In genomic region chr5:143112281-143113246, GRCm38 (mm10) we compare ENCODE assay signal across 8 mouse cellular contexts. TPM values are rescaled to one million over a fixed set of nuclear protein-coding genes. Genes with fewer than 3 reads are reported as not detected.
DNase-seq lines count a peak whose midpoint lies in the region; ATAC-seq and TF ChIP-seq lines count a peak whose summit lies in the region.

TSS of gene Rnf216 (minus strand) at chr5:143112994.

- no peaks in the 10 kb centered on the region for H3K9me3 ChIP-seq in MEL (replicated peaks; ENCODE audit: insufficient read depth, low read length)
- H3K9me3 ChIP-seq in forebrain, postnatal 0 days (ENCODE audit: low read length) = no peaks in the 10 kb centered on the region
- no peaks in the 10 kb centered on the region for H3K9me3 ChIP-seq in lung, embryonic 15.5 days

- peak within 1 kb of the TSS; percentile 72 to 85 for H3K4me3 ChIP-seq in MEL (ENCODE audit: control insufficient read depth in 1 of 2, insufficient read depth in 1 of 2, low read depth in 2 of 2, low read length in 2 of 2)
- H3K4me3 ChIP-seq in cerebellum, adult 2 months (replicated peaks; ENCODE audit: insufficient read depth, low read depth, low read length) = peak within 1 kb of the TSS; percentile 66
- H3K4me3 ChIP-seq in forebrain, postnatal 0 days (ENCODE audit: low read depth, low read length) = peak within 1 kb of the TSS; percentile 99
- peak within 1 kb of the TSS; percentile 70 for H3K4me3 ChIP-seq in lung, embryonic 15.5 days

- peak; percentile 95 for DNase-seq in MEL (ENCODE audit: low read depth, low spot score)
- DNase-seq in cerebellum, adult 2 months = peak; percentile 94 to 95
- DNase-seq in forebrain, postnatal 0 days = peak; percentile 96
- DNase-seq in heart, postnatal 4 days = peak; percentile 96
- DNase-seq in layer of hippocampus, adult 8-10 months (ENCODE audit: low spot score in 2 of 2) = peak; percentile 90 to 96
- peak; percentile 87 for DNase-seq in ovary, adult 18-20 months (ENCODE audit: low spot score)
- peak; percentile 78 for DNase-seq in thymus, postnatal 0 days (ENCODE audit: low spot score)

- TF ChIP-seq RAD21 in MEL (IDR thresholded peaks at IDR 0.05; ENCODE audit: low read depth, low read length) = peak; percentile 34

- H3K36me3 ChIP-seq in MEL (ENCODE audit: control insufficient read depth in 1 of 2, insufficient read depth in 2 of 2, low read length in 2 of 2) = peaks cover 0 to 29% of the 10 kb centered on the region in 2 experiments; a peak in 2 of 4 replicates
- H3K36me3 ChIP-seq in forebrain, postnatal 0 days (ENCODE audit: insufficient read depth) = 0 out of 2 replicates have a peak, but pooled peaks cover 4% of the 10 kb centered on the region
- no peaks in the 10 kb centered on the region for H3K36me3 ChIP-seq in lung, embryonic 15.5 days

- TF ChIP-seq CTCF in MEL (IDR thresholded peaks at IDR 0.05 in 2 of 3, conservative IDR thresholded peaks at IDR 0.05 in 1 of 3; ENCODE audit: control insufficient read depth in 1 of 3, insufficient read depth in 1 of 3, low read depth in 2 of 3, low read length in 3 of 3, poor library complexity in 1 of 3, severe bottlenecking in 1 of 3) = peak; percentile 58 to 85 (median 71)
- peak; percentile 75 for TF ChIP-seq CTCF in cerebellum, adult 2 months (IDR thresholded peaks at IDR 0.05; ENCODE audit: borderline replicate concordance, insufficient read depth, low read depth, low read length)
- peak; percentile 90 for TF ChIP-seq CTCF in forebrain, postnatal 0 days (IDR thresholded peaks at IDR 0.05; ENCODE audit: low read depth)

- peak; percentile 99 for ATAC-seq in forebrain, postnatal 0 days
- ATAC-seq in lung, embryonic 15.5 days (ENCODE audit: borderline replicate concordance, extremely low read depth, low FRiP score, low TSS enrichment) = peak; percentile 94

- no peaks in the 10 kb centered on the region for H3K27me3 ChIP-seq in MEL (ENCODE audit: control insufficient read depth in 1 of 2, insufficient read depth in 2 of 2, low read length in 2 of 2)
- no peaks in the 10 kb centered on the region for H3K27me3 ChIP-seq in cerebellum, adult 2 months (ENCODE audit: control insufficient read depth, insufficient read depth, low read length)
- no peaks in the 10 kb centered on the region for H3K27me3 ChIP-seq in forebrain, postnatal 0 days (ENCODE audit: insufficient read depth, low read length)
- no peaks in the 10 kb centered on the region for H3K27me3 ChIP-seq in lung, embryonic 15.5 days

- H3K79me2 ChIP-seq in MEL (ENCODE audit: control insufficient read depth, insufficient read depth, low read length, poor library complexity) = peaks cover 43% of the 10 kb centered on the region

- TF ChIP-seq POLR2A in MEL (IDR thresholded peaks at IDR 0.05; ENCODE audit: control insufficient read depth in 1 of 2, insufficient read depth in 1 of 2, low read depth in 1 of 2, low read length in 2 of 2, poor library complexity in 1 of 2) = peak; percentile 82 to 97
- peak; percentile 72 for TF ChIP-seq POLR2A in cerebellum, adult 2 months (IDR thresholded peaks at IDR 0.05; ENCODE audit: borderline replicate concordance, insufficient read depth, low read length)

- H3K4me2 ChIP-seq in forebrain, postnatal 0 days (ENCODE audit: low read depth) = peak within 1 kb of the TSS; percentile 88
- H3K4me2 ChIP-seq in lung, embryonic 15.5 days = peak within 1 kb of the TSS; percentile 68

- peak within 1 kb of the TSS; percentile 63 for H3K27ac ChIP-seq in MEL (ENCODE audit: control insufficient read depth, low read depth, low read length)
- H3K27ac ChIP-seq in cerebellum, adult 2 months (ENCODE audit: insufficient read depth, low read length) = peak within 1 kb of the TSS; percentile 19
- H3K27ac ChIP-seq in forebrain, postnatal 0 days (ENCODE audit: low read depth, low read length) = peak within 1 kb of the TSS; percentile 79
- peak within 1 kb of the TSS; percentile 95 for H3K27ac ChIP-seq in lung, embryonic 15.5 days

- TF ChIP-seq EP300 in MEL (IDR thresholded peaks at IDR 0.05; ENCODE audit: low read depth in 1 of 2, low read length in 2 of 2) = no peak; a peak in 1 of 4 replicates

- H3K9ac ChIP-seq in MEL (ENCODE audit: control insufficient read depth, low read depth, low read length, poor library complexity, severe bottlenecking) = peak within 1 kb of the TSS; percentile 91
- H3K9ac ChIP-seq in forebrain, postnatal 0 days = peak within 1 kb of the TSS; percentile 66
- peak within 1 kb of the TSS; percentile 81 for H3K9ac ChIP-seq in lung, embryonic 15.5 days

- peaks cover 13 to 25% of the 10 kb centered on the region in 2 experiments for H3K4me1 ChIP-seq in MEL (ENCODE audit: control insufficient read depth in 1 of 2, insufficient read depth in 2 of 2, low read length in 2 of 2)
- H3K4me1 ChIP-seq in cerebellum, adult 2 months (ENCODE audit: control insufficient read depth, insufficient read depth, low read length) = peaks cover 3% of the 10 kb centered on the region; the same call in 1 of the 2 replicates
- H3K4me1 ChIP-seq in forebrain, postnatal 0 days (ENCODE audit: insufficient read depth) = no peaks in the 10 kb centered on the region
- peaks cover 10% of the 10 kb centered on the region for H3K4me1 ChIP-seq in lung, embryonic 15.5 days

- WGBS in cerebellum, adult 2 months = 1% methylated on average over 108 of the region's 110 CpGs
- 4% methylated on average over 107 of the region's 110 CpGs for WGBS in forebrain, postnatal 0 days
- under 1% methylated on average over 97 of the region's 110 CpGs for WGBS in lung, embryonic 15.5 days

TF ChIP-seq in MEL, 35 proteins besides CTCF, POLR2A, EP300 and RAD21:
- TF ChIP-seq TBP (IDR thresholded peaks at IDR 0.05; ENCODE audit: low read depth, low read length) (peak; percentile 88), ZC3H11A (IDR thresholded peaks at IDR 0.05; ENCODE audit: low read depth, low read length) (no peak), HCFC1 (IDR thresholded peaks at IDR 0.05; ENCODE audit: low read depth, low read length) (peak; percentile 87), CHD1 (IDR thresholded peaks at IDR 0.05; ENCODE audit: low read depth, low read length) (no peak), GABPA (IDR thresholded peaks at IDR 0.05; ENCODE audit: low read depth, low read length) (peak; percentile 78; the same call in 1 of the 2 replicates), TCF12 (IDR thresholded peaks at IDR 0.05; ENCODE audit: low read depth, low read length) (peak; percentile 74), ZKSCAN1 (IDR thresholded peaks at IDR 0.05; ENCODE audit: low read depth, low read length) (no peak), CHD2 (IDR thresholded peaks at IDR 0.05; ENCODE audit: low read length) (no peak), MXI1 (IDR thresholded peaks at IDR 0.05; ENCODE audit: low read depth, low read length) (peak; percentile 29; the same call in 1 of the 2 replicates), SMC3 (IDR thresholded peaks at IDR 0.05; ENCODE audit: low read depth, low read length) (peak; percentile 54), NELFE (IDR thresholded peaks at IDR 0.05; ENCODE audit: low read depth, low read length) (peak; percentile 90), MEF2A (IDR thresholded peaks at IDR 0.05; ENCODE audit: extremely low read depth, insufficient replicate concordance, low read depth, low read length, poor library complexity, severe bottlenecking) (no peak), ZMIZ1 (IDR thresholded peaks at IDR 0.05; ENCODE audit: low read depth, low read length) (peak; percentile 50; the same call in 1 of the 2 replicates), ELF1 (IDR thresholded peaks at IDR 0.05; ENCODE audit: low read depth, low read length) (peak; percentile 93), SIN3A (IDR thresholded peaks at IDR 0.05; ENCODE audit: low read length) (peak; percentile 83), POLR2AphosphoS2 (IDR thresholded peaks at IDR 0.05; ENCODE audit: low read length) (0 out of 2 replicates have a peak, but pooled peaks have one; percentile 64), NRF1 (IDR thresholded peaks at IDR 0.05; ENCODE audit: insufficient read depth, low read depth, low read length, poor library complexity, severe bottlenecking) (peak; percentile 90)

RNA-seq across cellular contexts. Expression of gene Rnf216, which starts in this region (rescaled TPM):
- 16.4 and 17.1 TPM in 2 replicates for total RNA-seq in MEL (2012; rRNA removed)
- 100 to 1,000 TPM in 1 of 2 experiments, 10 to 100 TPM in 1; 30.8 to 123 TPM for polyA plus RNA-seq in MEL (2012; ENCODE audit: insufficient read depth in 1 of 2, insufficient read length in 2 of 2, low read depth in 1 of 2, low replicate concordance in 2 of 2, missing spikeins in 1 of 2)
- 33.8 and 35.6 TPM in 2 replicates for polyA plus RNA-seq in cerebellum, adult 2 months (2012; rRNA removed)
- total RNA-seq in forebrain, postnatal 0 days (2014; rRNA removed) = 35.2 and 41.0 TPM in 2 replicates
- 25.9 and 29.3 TPM in 2 replicates for polyA plus RNA-seq in forebrain, postnatal 0 days (2015; fragmentation: Nextera tagmentation; extraction: Ambion mirVana)
- total RNA-seq in heart, postnatal 4 days (2021) = 10 to 100 TPM; 28.9 to 32.2 TPM
- 10 to 100 TPM; 44.7 to 51.3 (median 47.7) TPM for total RNA-seq in layer of hippocampus, adult 8-10 months (2022)
- polyA plus RNA-seq in lung, embryonic 15.5 days (2015; fragmentation: Nextera tagmentation; extraction: Ambion mirVana) = 33.5 and 37.6 TPM in 2 replicates
- polyA plus RNA-seq in thymus, postnatal 0 days (2015; fragmentation: Nextera tagmentation; extraction: Ambion mirVana) = 13.1 and 13.5 TPM in 2 replicates

Comparison
In these comparisons a context has a peak if more than half of its experiments do, and no peak if none do; other contexts are left out.
1. Peak in every context shown above with its lines: DNase-seq, ATAC-seq, H3K4me3 ChIP-seq and H3K27ac ChIP-seq.
2. H3K27ac ChIP-seq: peak in every context shown above with its lines; median percentile 95 in lung, embryonic 15.5 days; 79 in forebrain, postnatal 0 days; 63 in MEL; 19 in cerebellum, adult 2 months.